Mouse (Mus musculus) hindbrain, embryonic 11.5 days (tissue): Measurements from ENCODE around the gene C330021F23Rik. TPM values are rescaled to one million over a fixed set of nuclear protein-coding genes. Genes with fewer than 3 reads are reported as not detected.

Source experiments
- ATAC-seq: fragments of 200-750 bp; cut with Nextera tagmentation; 2 replicates; pipeline ENCODE4 v1.8.0; 2017; ENCODE audit warnings: mild to moderate bottlenecking, moderate TSS enrichment, moderate library complexity; ENCODE audit not compliant: low FRiP score
- DNase-seq: peaks from one replicate; pipeline ENCODE4 v3.0.0-alpha.2; 2015; ENCODE audit warnings: low spot score
- H3K27ac ChIP-seq: fragments of 300-500 bp; sonication (generic); 2 replicates; pipeline ENCODE4 v1.5.1; 2014; ENCODE audit warnings: mild to moderate bottlenecking, low read depth, low read length
- H3K27me3 ChIP-seq: fragments of 300-500 bp; sonication (generic); 2 replicates; pipeline ENCODE4 v1.6.1; 2014; ENCODE audit warnings: mild to moderate bottlenecking, low read length, moderate library complexity, mixed read lengths; ENCODE audit not compliant: control insufficient read depth, insufficient read depth
- H3K36me3 ChIP-seq: fragments of 300-500 bp; sonication (generic); 2 replicates; pipeline ENCODE4 v1.6.1; 2014; ENCODE audit warnings: mild to moderate bottlenecking, low read length, moderate library complexity, mixed read lengths; ENCODE audit not compliant: control insufficient read depth, insufficient read depth
- H3K4me1 ChIP-seq: fragments of 300-500 bp; sonication (generic); replicated peaks from 2 replicates; pipeline ENCODE4 v1.6.1; 2014; ENCODE audit warnings: low read length, mixed read lengths; ENCODE audit not compliant: control insufficient read depth, insufficient read depth
- H3K4me2 ChIP-seq: fragments of 300-500 bp; sonication (generic); replicated peaks from 2 replicates; pipeline ENCODE4 v1.6.1; 2014; ENCODE audit warnings: mild to moderate bottlenecking, low read depth, low read length
- H3K4me3 ChIP-seq: fragments of 300-500 bp; sonication (generic); 2 replicates; pipeline ENCODE4 v1.5.1; 2014; ENCODE audit warnings: low read depth, low read length
- H3K9ac ChIP-seq: fragments of 300-500 bp; sonication (generic); 2 replicates; pipeline ENCODE4 v1.6.1; 2014; ENCODE audit warnings: low read depth, low read length
- H3K9me3 ChIP-seq: fragments of 300-500 bp; sonication (generic); 2 replicates; pipeline ENCODE4 v1.6.1; 2016; ENCODE audit warnings: low read length; ENCODE audit not compliant: control insufficient read depth
- WGBS: fragments of 180-500 bp; shearing (Covaris S2); extraction: QIAGEN DNeasy Blood & Tissue Kit; methylation state at CpG from one replicate; pipeline ENCODE4 v1.1.7; 2014; 5-methylcytosine and 5-hydroxymethylcytosine counted together
- polyA plus RNA-seq: library from polyadenylated mRNA; unstranded; fragments of >200 nt; fragmentation: Nextera tagmentation; extraction: Ambion mirVana; gene quantifications from 2 replicates; pipeline ENCODE4 v1.2.1, GENCODE M21; 2014

Gene C330021F23Rik
- 3.2 and 3.9 TPM in 2 replicates for polyA plus RNA-seq

DNA sequence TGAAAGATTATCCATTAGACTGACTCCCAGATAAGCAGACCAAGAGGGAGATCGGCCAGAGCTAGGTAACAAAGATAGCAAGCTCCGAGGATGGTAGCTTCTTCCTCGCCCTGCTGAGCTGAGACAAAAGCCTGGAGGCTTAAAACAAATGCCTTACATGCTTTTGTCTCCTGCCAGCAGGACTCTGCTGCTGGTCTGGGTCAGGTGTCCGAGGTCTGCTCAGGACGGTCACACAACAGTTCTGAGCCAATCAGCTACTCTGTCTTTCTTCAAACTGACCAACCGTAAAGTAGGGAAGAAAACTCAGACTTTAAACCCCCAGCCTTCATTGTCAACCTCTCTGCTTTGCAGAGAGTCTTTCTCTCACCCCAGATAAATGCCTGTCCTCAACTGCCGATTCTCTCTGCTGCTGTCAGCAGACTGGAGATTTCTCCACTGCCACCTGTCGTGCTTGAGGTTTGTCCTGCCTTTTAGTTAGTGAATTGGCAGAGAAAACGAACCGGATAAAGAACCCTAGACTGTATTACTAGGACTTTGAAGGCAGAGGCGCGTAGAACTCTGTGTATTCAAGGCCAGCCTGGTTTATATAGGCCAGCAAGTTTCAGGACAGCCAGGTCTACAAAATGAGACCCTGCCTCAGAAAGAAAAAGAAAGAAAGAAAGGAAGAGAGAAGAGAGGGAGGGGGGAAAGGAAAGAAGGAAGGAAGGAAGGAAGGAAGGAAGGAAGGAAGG is at the start of gene C330021F23Rik:
TSS of gene C330021F23Rik (plus strand) at position 350 of the 731 bp plus-strand sequence.
- ATAC-seq (peak; percentile 89), DNase-seq (peak; percentile 45)
- Histone ChIP-seq H3K27me3 (no peaks in the 10 kb centered on the region), H3K9me3 (no peaks in the 10 kb centered on the region), H3K4me1 (no peaks in the 10 kb centered on the region; the same call in 1 of the 2 replicates), H3K27ac (no peak within 1 kb of the TSS), H3K9ac (peak within 1 kb of the TSS; percentile 5; the same call in 1 of the 2 replicates), H3K36me3 (no peaks in the 10 kb centered on the region), H3K4me3 (peak within 1 kb of the TSS; percentile 22), H3K4me2 (peak within 1 kb of the TSS; percentile 11)
- under 1% methylated on average over 12 of the region's 12 CpGs for WGBS

DNA sequence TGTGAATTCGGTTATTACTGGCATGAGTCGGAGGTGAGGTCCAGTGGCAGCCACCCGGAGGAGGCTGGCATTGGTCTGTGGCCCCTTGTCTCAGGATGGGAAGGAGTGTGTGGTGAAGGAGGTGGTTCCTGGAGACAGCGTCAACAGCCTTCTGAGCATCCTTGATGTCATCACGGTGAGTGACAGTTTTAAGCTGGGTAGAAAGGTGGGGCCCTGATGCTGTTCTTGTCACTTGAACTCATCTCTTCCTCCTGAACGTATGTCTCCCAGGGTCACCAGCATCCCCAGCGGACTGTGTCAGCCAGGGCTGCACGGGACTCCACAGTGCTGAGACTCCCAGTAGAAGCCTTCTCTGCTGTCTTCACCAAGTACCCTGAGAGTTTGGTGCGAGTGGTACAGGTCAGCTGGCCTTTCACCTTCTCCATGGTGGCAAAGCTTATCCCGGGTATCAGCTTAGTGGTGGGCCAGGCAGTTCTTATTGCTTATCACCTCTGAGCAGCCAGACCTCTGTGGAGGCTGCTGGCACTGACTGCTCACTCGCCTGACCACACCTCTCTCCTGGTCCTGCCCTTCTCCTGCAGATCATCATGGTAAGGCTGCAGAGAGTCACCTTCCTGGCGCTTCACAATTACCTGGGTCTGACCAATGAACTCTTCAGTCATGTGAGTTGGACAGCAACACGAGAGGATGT is 45.6 kb upstream of the C330021F23Rik start:
- DNase-seq (no peak), ATAC-seq (no peak)
- Histone ChIP-seq H3K4me3 (no peak overlapping the region), H3K4me1 (no peaks in the 10 kb centered on the region), H3K36me3 (peaks cover 5% of the 10 kb centered on the region; the same call in 1 of the 2 replicates), H3K27ac (no peak overlapping the region), H3K9ac (no peak overlapping the region), H3K9me3 (no peaks in the 10 kb centered on the region), H3K4me2 (no peak overlapping the region), H3K27me3 (no peaks in the 10 kb centered on the region)
- WGBS: 91% methylated on average over 13 of the region's 13 CpGs

DNA sequence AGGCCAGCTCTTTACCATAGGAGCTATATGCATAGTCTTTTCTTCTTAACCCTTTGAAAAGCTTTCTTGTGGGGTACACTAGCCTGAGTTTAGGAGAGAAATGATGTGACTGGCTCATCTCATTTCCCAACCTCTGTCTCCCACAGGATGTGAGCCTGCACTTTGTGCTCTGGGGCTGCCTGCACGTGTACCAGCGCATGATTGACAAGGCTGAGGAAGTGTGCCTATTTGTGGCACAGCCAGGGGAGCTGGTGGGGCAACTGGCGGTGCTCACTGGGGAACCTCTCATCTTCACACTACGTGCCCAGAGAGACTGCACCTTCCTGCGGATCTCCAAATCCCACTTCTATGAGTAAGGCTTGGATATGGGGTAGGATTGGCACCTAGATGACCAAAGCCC is 37.0 kb upstream of the C330021F23Rik start:
- no peak overlapping the region for H3K4me3 ChIP-seq
- no peak overlapping the region for H3K4me2 ChIP-seq
- no peaks in the 10 kb centered on the region for H3K4me1 ChIP-seq
- no peak overlapping the region for H3K27ac ChIP-seq
- H3K9me3 ChIP-seq: no peaks in the 10 kb centered on the region
- H3K9ac ChIP-seq: no peak overlapping the region
- no peak for DNase-seq
- no peak for ATAC-seq
- peaks cover 2% of the 10 kb centered on the region; the same call in 1 of the 2 replicates for H3K36me3 ChIP-seq
- 85% methylated on average over 5 of the region's 5 CpGs for WGBS
- H3K27me3 ChIP-seq: no peaks in the 10 kb centered on the region

DNA sequence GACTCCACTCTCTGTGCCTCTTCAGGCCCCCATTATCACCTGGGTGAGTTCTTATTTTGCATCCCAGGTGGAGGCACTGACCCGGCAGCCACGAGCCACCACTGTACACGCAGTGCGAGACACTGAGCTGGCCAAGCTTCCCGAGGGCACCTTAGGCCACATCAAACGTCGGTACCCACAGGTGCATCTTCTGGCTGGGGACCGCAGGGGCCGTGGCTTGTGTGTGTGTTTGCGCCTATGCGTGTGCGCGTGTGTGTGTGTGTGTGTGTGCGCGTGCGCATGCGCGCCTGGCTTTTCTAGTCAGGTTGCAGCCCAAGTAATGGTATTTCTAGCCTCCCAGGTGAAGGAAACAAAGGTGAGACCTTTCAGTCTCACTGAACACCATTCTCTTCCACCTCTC is 35.9 kb upstream of the C330021F23Rik start:
- Histone ChIP-seq H3K9ac (no peak overlapping the region), H3K9me3 (no peaks in the 10 kb centered on the region), H3K4me2 (no peak overlapping the region), H3K4me3 (no peak overlapping the region), H3K27ac (no peak overlapping the region), H3K4me1 (no peaks in the 10 kb centered on the region), H3K27me3 (no peaks in the 10 kb centered on the region), H3K36me3 (no peaks in the 10 kb centered on the region; the same call in 1 of the 2 replicates)
- WGBS: 98% methylated on average over 18 of the region's 18 CpGs
- ATAC-seq (no peak), DNase-seq (no peak)

DNA sequence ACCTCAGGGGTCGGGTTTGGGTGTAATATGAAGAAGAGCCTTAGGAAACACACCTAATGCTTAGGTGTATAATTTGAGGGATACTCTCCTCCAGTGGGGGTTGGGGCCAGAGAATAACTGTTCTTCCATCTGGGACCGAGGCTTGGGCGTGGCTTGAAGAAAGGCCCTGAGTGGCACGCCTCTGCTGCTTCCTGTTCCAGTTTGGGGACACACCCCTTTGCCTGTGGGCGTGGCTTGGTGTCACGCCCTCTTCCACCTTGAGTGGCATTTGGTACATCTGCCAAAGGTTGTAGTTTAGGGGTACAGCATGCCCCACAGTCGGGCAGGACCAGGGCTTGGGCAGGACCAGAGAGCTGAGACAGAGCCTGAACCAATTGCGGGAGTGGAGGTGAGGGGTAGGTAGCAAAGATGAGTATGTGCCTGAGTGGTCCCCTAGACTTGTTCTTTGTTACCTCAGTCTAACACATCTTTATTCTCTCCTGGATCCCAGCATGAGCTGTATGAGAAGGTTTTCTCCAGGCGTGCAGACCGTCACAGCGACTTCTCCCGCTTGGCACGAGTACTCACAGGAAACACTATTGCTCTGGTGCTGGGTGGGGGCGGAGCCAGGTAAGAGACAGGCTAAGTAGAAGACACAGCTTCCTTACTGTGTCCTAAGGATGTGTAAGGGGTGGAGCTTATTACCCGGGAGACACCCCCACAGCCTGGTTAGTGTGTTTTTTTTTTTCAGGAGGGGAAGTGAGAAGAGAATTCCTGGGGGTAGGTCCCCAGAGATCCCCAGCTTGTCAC is 31.5 kb upstream of the C330021F23Rik start:
- H3K9me3 ChIP-seq: no peaks in the 10 kb centered on the region
- no peak overlapping the region for H3K4me2 ChIP-seq
- no peak overlapping the region for H3K9ac ChIP-seq
- H3K4me1 ChIP-seq: no peaks in the 10 kb centered on the region
- no peak overlapping the region for H3K4me3 ChIP-seq
- no peaks in the 10 kb centered on the region for H3K36me3 ChIP-seq
- no peaks in the 10 kb centered on the region for H3K27me3 ChIP-seq
- DNase-seq: no peak
- ATAC-seq: 0 out of 2 replicates have a peak, but pooled peaks have one; percentile 19
- 67% methylated on average over 15 of the region's 15 CpGs for WGBS
- no peak overlapping the region for H3K27ac ChIP-seq

DNA sequence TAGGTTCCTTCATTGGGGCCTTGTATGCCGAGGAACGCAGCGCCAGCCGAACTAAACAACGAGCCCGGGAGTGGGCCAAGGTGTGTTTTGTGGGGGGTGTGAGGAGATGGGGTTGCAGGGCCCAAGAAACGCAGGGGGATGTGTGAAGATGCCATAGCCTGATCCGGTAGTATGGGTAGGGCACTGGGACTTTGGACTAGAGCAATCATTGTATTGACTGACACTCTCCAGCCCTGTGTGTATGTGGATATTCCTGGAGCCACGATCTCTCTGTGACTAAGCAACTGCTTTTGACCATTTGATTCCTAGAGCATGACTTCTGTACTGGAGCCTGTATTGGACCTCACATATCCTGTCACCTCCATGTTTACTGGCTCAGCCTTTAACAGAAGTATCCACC is 30.9 kb upstream of the C330021F23Rik start:
- no peak overlapping the region for H3K4me3 ChIP-seq
- ATAC-seq (no peak), DNase-seq (no peak)
- 93% methylated on average over 9 of the region's 9 CpGs for WGBS
- H3K27ac ChIP-seq: no peak overlapping the region
- H3K27me3 ChIP-seq: no peaks in the 10 kb centered on the region
- no peaks in the 10 kb centered on the region for H3K9me3 ChIP-seq
- no peaks in the 10 kb centered on the region for H3K36me3 ChIP-seq
- no peak overlapping the region for H3K4me2 ChIP-seq
- H3K9ac ChIP-seq: no peak overlapping the region
- no peaks in the 10 kb centered on the region for H3K4me1 ChIP-seq

DNA sequence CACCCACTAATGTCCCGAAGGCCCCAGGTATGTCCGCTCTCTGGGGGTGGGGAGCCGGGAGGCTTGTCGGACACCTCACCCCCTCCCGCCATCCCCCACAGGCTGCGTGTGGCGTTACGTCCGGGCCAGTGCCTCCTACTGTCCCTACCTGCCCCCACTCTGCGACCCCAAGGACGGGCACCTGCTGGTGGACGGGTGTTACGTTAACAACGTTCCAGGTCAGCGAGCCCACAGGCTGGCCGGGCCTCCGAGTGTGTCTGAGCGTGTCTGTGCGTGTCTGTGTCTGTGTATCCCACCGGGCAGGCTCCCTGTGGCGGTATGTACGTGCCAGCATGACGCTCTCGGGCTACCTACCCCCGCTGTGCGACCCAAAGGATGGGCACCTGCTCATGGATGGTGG is 30.1 kb upstream of the C330021F23Rik start:
- ATAC-seq (no peak), DNase-seq (no peak)
- Histone ChIP-seq H3K9me3 (no peaks in the 10 kb centered on the region), H3K9ac (no peak overlapping the region), H3K36me3 (no peaks in the 10 kb centered on the region), H3K27ac (no peak overlapping the region), H3K27me3 (no peaks in the 10 kb centered on the region), H3K4me2 (no peak overlapping the region), H3K4me1 (no peaks in the 10 kb centered on the region), H3K4me3 (no peak overlapping the region)
- WGBS: 95% methylated on average over 26 of the region's 26 CpGs

DNA sequence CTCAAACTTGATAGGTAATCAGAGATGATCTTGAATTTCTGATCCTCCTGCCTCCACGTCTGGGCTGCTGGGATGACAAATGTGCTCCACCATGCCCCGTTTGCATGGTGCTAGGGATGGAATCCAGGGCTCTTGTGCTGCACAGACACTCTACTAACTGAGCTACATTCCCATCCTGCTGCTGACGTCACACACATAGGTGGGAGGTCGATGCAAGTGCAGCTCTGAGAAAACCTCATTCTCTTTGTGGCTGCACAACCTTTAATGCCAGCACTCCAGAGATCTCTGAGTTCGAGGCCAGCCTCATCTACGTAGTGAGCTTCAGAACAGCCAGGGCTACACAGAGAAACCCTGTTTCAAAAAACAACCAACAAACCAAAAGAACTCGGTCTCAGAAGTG is 28.6 kb upstream of the C330021F23Rik start:
- H3K4me3 ChIP-seq: no peak overlapping the region
- 83% methylated on average over 7 of the region's 7 CpGs for WGBS
- no peaks in the 10 kb centered on the region for H3K36me3 ChIP-seq
- H3K4me1 ChIP-seq: no peaks in the 10 kb centered on the region
- no peak overlapping the region for H3K27ac ChIP-seq
- H3K9ac ChIP-seq: no peak overlapping the region
- H3K9me3 ChIP-seq: no peaks in the 10 kb centered on the region
- no peak for ATAC-seq
- H3K27me3 ChIP-seq: no peaks in the 10 kb centered on the region
- no peak overlapping the region for H3K4me2 ChIP-seq
- no peak for DNase-seq
